Mouse (Mus musculus) liver, embryonic 14.5 days (tissue): ENCODE measurements around the gene Pea15a.

Source experiments
- CTCF ChIP-seq: IDR thresholded peaks from 2 replicates; pipeline ENCODE4 v1.5.1; 2016; ENCODE audit warnings: antibody characterized with exemption, low read depth, control low read depth
- EP300 ChIP-seq: IDR thresholded peaks from 2 replicates; pipeline ENCODE4 v1.6.1; 2016; ENCODE audit warnings: antibody characterized with exemption, low read depth

GRCm38 (mm10) chr1:172191578-172191977, 15.0 kb downstream of the Pea15a start:
- no peak for TF ChIP-seq EP300
- no peak for TF ChIP-seq CTCF
